Mouse (Mus musculus): ENCODE data around the gene Serpina3i. TPM values are rescaled to one million over a fixed set of nuclear protein-coding genes. Genes with fewer than 3 reads are reported as not detected.

Serpina3i gene
- polyA plus RNA-seq (2014; fragmentation: Nextera tagmentation; extraction: Ambion mirVana) = 0.18 TPM in 1 of 2 replicates, not detected in the other

GRCm38 (mm10) chr12:104262863-104263262, at the start of gene Serpina3i:
Serpina3i (plus strand) TSS chr12:104263122.
- H3K9me3 ChIP-seq (ENCODE audit: control insufficient read depth, low read length) = no peaks in the 10 kb centered on the region
- H3K4me3 ChIP-seq (ENCODE audit: low read depth, low read length) = no peak within 1 kb of the TSS
- no peak within 1 kb of the TSS for H3K9ac ChIP-seq (ENCODE audit: low read length)
- H3K27ac ChIP-seq (replicated peaks; ENCODE audit: low read depth, low read length) = no peak within 1 kb of the TSS
- peaks cover 5% of the 10 kb centered on the region; the same call in 1 of the 2 replicates for H3K4me1 ChIP-seq (ENCODE audit: control insufficient read depth, insufficient read depth, low read length)
- DNase-seq (ENCODE audit: low spot score) (no peak), ATAC-seq (ENCODE audit: insufficient number of reproducible peaks, low FRiP score, low TSS enrichment, low read depth) (no peak)
- no peaks in the 10 kb centered on the region for H3K27me3 ChIP-seq (ENCODE audit: control insufficient read depth, insufficient read depth, low read length)
- no peaks in the 10 kb centered on the region for H3K36me3 ChIP-seq (ENCODE audit: control insufficient read depth, insufficient read depth, low read length)
- no peak within 1 kb of the TSS for H3K4me2 ChIP-seq (ENCODE audit: low read depth, severe bottlenecking)

GRCm38 (mm10) chr12:104213689-104214444, 49.1 kb upstream of the Serpina3i start:
- WGBS = 75% methylated on average over 2 of the region's 2 CpGs
- Histone ChIP-seq H3K4me3 (ENCODE audit: low read depth, low read length) (no peak overlapping the region), H3K27me3 (ENCODE audit: control insufficient read depth, insufficient read depth, low read length) (no peaks in the 10 kb centered on the region), H3K27ac (replicated peaks; ENCODE audit: low read depth, low read length) (no peak overlapping the region), H3K36me3 (ENCODE audit: control insufficient read depth, insufficient read depth, low read length) (no peaks in the 10 kb centered on the region), H3K9ac (ENCODE audit: low read length) (no peak overlapping the region), H3K4me2 (ENCODE audit: low read depth, severe bottlenecking) (no peak overlapping the region), H3K9me3 (ENCODE audit: control insufficient read depth, low read length) (no peaks in the 10 kb centered on the region), H3K4me1 (ENCODE audit: control insufficient read depth, insufficient read depth, low read length) (no peaks in the 10 kb centered on the region)
- DNase-seq (ENCODE audit: low spot score) = no peak
- ATAC-seq (ENCODE audit: insufficient number of reproducible peaks, low FRiP score, low TSS enrichment, low read depth) = no peak

GRCm38 (mm10) chr12:104214445-104214753, 48.5 kb upstream of the Serpina3i start, which contains the start of gene Serpina3f:
Serpina3f (plus strand) TSS chr12:104214544.
- WGBS = 79% methylated on average over 1 of the region's 1 CpGs

GRCm38 (mm10) chr12:104215249-104215648, 47.7 kb upstream of the Serpina3i start:
- 95% methylated on average over 1 of the region's 1 CpGs for WGBS
- no peak overlapping the region for H3K4me2 ChIP-seq (ENCODE audit: low read depth, severe bottlenecking)

More at GRCm38 (mm10) chr12:104214445-104214753, 48.5 kb upstream of the Serpina3i start, which contains the start of gene Serpina3f:
- DNase-seq (ENCODE audit: low spot score) (no peak), ATAC-seq (ENCODE audit: insufficient number of reproducible peaks, low FRiP score, low TSS enrichment, low read depth) (no peak)
- Histone ChIP-seq H3K36me3 (ENCODE audit: control insufficient read depth, insufficient read depth, low read length) (no peaks in the 10 kb centered on the region), H3K27me3 (ENCODE audit: control insufficient read depth, insufficient read depth, low read length) (no peaks in the 10 kb centered on the region), H3K4me3 (ENCODE audit: low read depth, low read length) (no peak within 1 kb of the TSS), H3K9me3 (ENCODE audit: control insufficient read depth, low read length) (no peaks in the 10 kb centered on the region), H3K27ac (replicated peaks; ENCODE audit: low read depth, low read length) (no peak within 1 kb of the TSS), H3K4me2 (ENCODE audit: low read depth, severe bottlenecking) (no peak within 1 kb of the TSS), H3K9ac (ENCODE audit: low read length) (no peak within 1 kb of the TSS), H3K4me1 (ENCODE audit: control insufficient read depth, insufficient read depth, low read length) (no peaks in the 10 kb centered on the region)

GRCm38 (mm10) chr12:104221616-104222015, 41.3 kb upstream of the Serpina3i start:
- Histone ChIP-seq H3K9me3 (ENCODE audit: control insufficient read depth, low read length) (no peaks in the 10 kb centered on the region), H3K4me1 (ENCODE audit: control insufficient read depth, insufficient read depth, low read length) (no peaks in the 10 kb centered on the region), H3K4me2 (ENCODE audit: low read depth, severe bottlenecking) (no peak overlapping the region), H3K27ac (replicated peaks; ENCODE audit: low read depth, low read length) (no peak overlapping the region), H3K9ac (ENCODE audit: low read length) (no peak overlapping the region), H3K27me3 (ENCODE audit: control insufficient read depth, insufficient read depth, low read length) (no peaks in the 10 kb centered on the region), H3K4me3 (ENCODE audit: low read depth, low read length) (no peak overlapping the region), H3K36me3 (ENCODE audit: control insufficient read depth, insufficient read depth, low read length) (no peaks in the 10 kb centered on the region)
- no peak for DNase-seq (ENCODE audit: low spot score)
- 83% methylated on average over 1 of the region's 1 CpGs for WGBS
- no peak for ATAC-seq (ENCODE audit: insufficient number of reproducible peaks, low FRiP score, low TSS enrichment, low read depth)

More at GRCm38 (mm10) chr12:104215249-104215648, 47.7 kb upstream of the Serpina3i start:
- Histone ChIP-seq H3K27ac (replicated peaks; ENCODE audit: low read depth, low read length) (no peak overlapping the region), H3K4me1 (ENCODE audit: control insufficient read depth, insufficient read depth, low read length) (no peaks in the 10 kb centered on the region), H3K4me3 (ENCODE audit: low read depth, low read length) (no peak overlapping the region), H3K9me3 (ENCODE audit: control insufficient read depth, low read length) (no peaks in the 10 kb centered on the region), H3K36me3 (ENCODE audit: control insufficient read depth, insufficient read depth, low read length) (no peaks in the 10 kb centered on the region), H3K9ac (ENCODE audit: low read length) (no peak overlapping the region), H3K27me3 (ENCODE audit: control insufficient read depth, insufficient read depth, low read length) (no peaks in the 10 kb centered on the region)
- ATAC-seq (ENCODE audit: insufficient number of reproducible peaks, low FRiP score, low TSS enrichment, low read depth) (no peak), DNase-seq (ENCODE audit: low spot score) (no peak)

- Histone ChIP-seq H3K4me1 (ENCODE audit: control insufficient read depth, insufficient read depth, low read length) (no peaks in the 10 kb centered on the region), H3K27me3 (ENCODE audit: control insufficient read depth, insufficient read depth, low read length) (no peaks in the 10 kb centered on the region), H3K9me3 (ENCODE audit: control insufficient read depth, low read length) (no peaks in the 10 kb centered on the region), H3K27ac (replicated peaks; ENCODE audit: low read depth, low read length) (no peak overlapping the region), H3K9ac (ENCODE audit: low read length) (no peak overlapping the region), H3K36me3 (ENCODE audit: control insufficient read depth, insufficient read depth, low read length) (no peaks in the 10 kb centered on the region), H3K4me3 (ENCODE audit: low read depth, low read length) (no peak overlapping the region), H3K4me2 (ENCODE audit: low read depth, severe bottlenecking) (no peak overlapping the region)
- DNase-seq (ENCODE audit: low spot score) = no peak
- no peak for ATAC-seq (ENCODE audit: insufficient number of reproducible peaks, low FRiP score, low TSS enrichment, low read depth)
- WGBS = 79% methylated on average over 1 of the region's 1 CpGs
These were observed 39.2 kb upstream of the Serpina3i start for GRCm38 (mm10) chr12:104223690-104224089.

GRCm38 (mm10) chr12:104224598-104225300, 38.2 kb upstream of the Serpina3i start:
- no peaks in the 10 kb centered on the region for H3K27me3 ChIP-seq (ENCODE audit: control insufficient read depth, insufficient read depth, low read length)

GRCm38 (mm10) chr12:104230762-104231161, 32.2 kb upstream of the Serpina3i start:
- no peaks in the 10 kb centered on the region for H3K4me1 ChIP-seq (ENCODE audit: control insufficient read depth, insufficient read depth, low read length)
- ATAC-seq (ENCODE audit: insufficient number of reproducible peaks, low FRiP score, low TSS enrichment, low read depth) (no peak), DNase-seq (ENCODE audit: low spot score) (no peak)
- H3K4me3 ChIP-seq (ENCODE audit: low read depth, low read length) = no peak overlapping the region
- no peak overlapping the region for H3K4me2 ChIP-seq (ENCODE audit: low read depth, severe bottlenecking)
- no peaks in the 10 kb centered on the region for H3K36me3 ChIP-seq (ENCODE audit: control insufficient read depth, insufficient read depth, low read length)
- H3K9me3 ChIP-seq (ENCODE audit: control insufficient read depth, low read length) = no peaks in the 10 kb centered on the region
- no peaks in the 10 kb centered on the region for H3K27me3 ChIP-seq (ENCODE audit: control insufficient read depth, insufficient read depth, low read length)
- H3K9ac ChIP-seq (ENCODE audit: low read length) = no peak overlapping the region
- 81% methylated on average over 2 of the region's 2 CpGs for WGBS
- no peak overlapping the region for H3K27ac ChIP-seq (replicated peaks; ENCODE audit: low read depth, low read length)

More at GRCm38 (mm10) chr12:104224598-104225300, 38.2 kb upstream of the Serpina3i start:
- H3K9ac ChIP-seq (ENCODE audit: low read length) = no peak overlapping the region
- H3K4me1 ChIP-seq (ENCODE audit: control insufficient read depth, insufficient read depth, low read length) = no peaks in the 10 kb centered on the region
- no peak for ATAC-seq (ENCODE audit: insufficient number of reproducible peaks, low FRiP score, low TSS enrichment, low read depth)
- no peak overlapping the region for H3K27ac ChIP-seq (replicated peaks; ENCODE audit: low read depth, low read length)
- no peak for DNase-seq (ENCODE audit: low spot score)
- H3K36me3 ChIP-seq (ENCODE audit: control insufficient read depth, insufficient read depth, low read length) = no peaks in the 10 kb centered on the region
- no peak overlapping the region for H3K4me2 ChIP-seq (ENCODE audit: low read depth, severe bottlenecking)
- H3K4me3 ChIP-seq (ENCODE audit: low read depth, low read length) = no peak overlapping the region
- 80% methylated on average over 7 of the region's 7 CpGs for WGBS
- H3K9me3 ChIP-seq (ENCODE audit: control insufficient read depth, low read length) = no peaks in the 10 kb centered on the region

All from limb, embryonic 11.5 days (tissue).